Mouse (Mus musculus) forebrain, embryonic 15.5 days (tissue): Measurements from ENCODE around the gene Astn1. TPM values are rescaled to one million over a fixed set of nuclear protein-coding genes. Genes with fewer than 3 reads are reported as not detected.

Experiments
- ATAC-seq: fragments of 200-750 bp; cut with Nextera tagmentation; replicated peaks from 2 replicates; pipeline ENCODE4 v1.8.0; 2017; ENCODE audit warnings: mild to moderate bottlenecking, moderate TSS enrichment, moderate library complexity
- H3K27ac ChIP-seq: fragments of 300-500 bp; sonication (generic); replicated peaks from 2 replicates; pipeline ENCODE4 v1.5.1; 2015; ENCODE audit warnings: mild to moderate bottlenecking, inconsistent platforms
- H3K27me3 ChIP-seq: fragments of 300-500 bp; sonication (generic); 2 replicates; pipeline ENCODE4 v1.6.1; 2015; ENCODE audit warnings: inconsistent platforms
- H3K36me3 ChIP-seq: fragments of 300-500 bp; sonication (generic); 2 replicates; pipeline ENCODE4 v1.6.1; 2015; ENCODE audit warnings: mild to moderate bottlenecking, inconsistent platforms
- H3K4me1 ChIP-seq: fragments of 300-500 bp; sonication (generic); 2 replicates; pipeline ENCODE4 v1.6.1; 2015; ENCODE audit warnings: inconsistent platforms
- H3K4me2 ChIP-seq: fragments of 300-500 bp; sonication (generic); replicated peaks from 2 replicates; pipeline ENCODE4 v1.6.1; 2015; ENCODE audit warnings: mild to moderate bottlenecking, inconsistent platforms
- H3K4me3 ChIP-seq: fragments of 300-500 bp; sonication (generic); 2 replicates; pipeline ENCODE4 v1.5.1; 2015; ENCODE audit warnings: mild to moderate bottlenecking, inconsistent platforms
- H3K9ac ChIP-seq: fragments of 300-500 bp; sonication (generic); replicated peaks from 2 replicates; pipeline ENCODE4 v1.6.1; 2015; ENCODE audit warnings: mild to moderate bottlenecking, inconsistent platforms
- H3K9me3 ChIP-seq: fragments of 300-500 bp; sonication (generic); 2 replicates; pipeline ENCODE4 v1.6.1; 2016; ENCODE audit warnings: inconsistent platforms
- WGBS: fragments of 180-500 bp; shearing (Covaris S2); methylation state at CpG from one replicate; pipeline ENCODE4 v1.1.7; 2015; ENCODE audit warnings: mixed read lengths; 5-methylcytosine and 5-hydroxymethylcytosine counted together
- polyA plus RNA-seq: library from polyadenylated mRNA; unstranded; fragments of >200 nt; fragmentation: Nextera tagmentation; extraction: Ambion mirVana; gene quantifications from 2 replicates; pipeline ENCODE4 v1.2.1, GENCODE M21; 2015

Astn1 gene
- 34.5 and 35.2 TPM in 2 replicates for polyA plus RNA-seq

DNA sequence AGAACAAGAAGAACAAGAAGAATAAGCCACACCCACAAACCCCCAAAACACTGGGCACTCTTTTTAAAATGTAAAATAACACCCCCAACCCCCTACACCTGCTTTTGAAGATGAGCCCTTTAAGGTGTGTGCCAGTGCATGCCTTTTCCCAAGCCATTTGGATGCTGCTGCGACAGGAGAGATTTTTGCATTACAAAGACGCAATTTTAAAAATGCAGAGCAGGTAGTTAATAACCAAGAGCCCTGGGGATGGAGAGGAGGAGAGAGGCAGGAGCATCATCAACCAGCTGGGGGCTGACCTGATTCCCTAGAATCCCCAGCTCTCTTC lies at the start of gene Astn1:
Astn1 (plus strand) TSS at position 310 of the 328 bp plus-strand sequence.
- no peaks in the 10 kb centered on the region for H3K27me3 ChIP-seq
- H3K4me1 ChIP-seq, result peaks cover 42% of the 10 kb centered on the region
- H3K4me3 ChIP-seq, result peak within 1 kb of the TSS; percentile 84
- WGBS, result 2% methylated on average over 2 of the region's 2 CpGs
- peak within 1 kb of the TSS; percentile 97 for H3K27ac ChIP-seq
- peak within 1 kb of the TSS; percentile 99 for H3K9ac ChIP-seq
- no peaks in the 10 kb centered on the region for H3K9me3 ChIP-seq
- ATAC-seq, result no peak
- no peaks in the 10 kb centered on the region for H3K36me3 ChIP-seq
- H3K4me2 ChIP-seq, result peak within 1 kb of the TSS; percentile 79

GRCm38 (mm10) chr1:158323325-158323724 lies 38.7 kb upstream of the Astn1 start:
- WGBS, result 65% methylated on average over 6 of the region's 6 CpGs

DNA sequence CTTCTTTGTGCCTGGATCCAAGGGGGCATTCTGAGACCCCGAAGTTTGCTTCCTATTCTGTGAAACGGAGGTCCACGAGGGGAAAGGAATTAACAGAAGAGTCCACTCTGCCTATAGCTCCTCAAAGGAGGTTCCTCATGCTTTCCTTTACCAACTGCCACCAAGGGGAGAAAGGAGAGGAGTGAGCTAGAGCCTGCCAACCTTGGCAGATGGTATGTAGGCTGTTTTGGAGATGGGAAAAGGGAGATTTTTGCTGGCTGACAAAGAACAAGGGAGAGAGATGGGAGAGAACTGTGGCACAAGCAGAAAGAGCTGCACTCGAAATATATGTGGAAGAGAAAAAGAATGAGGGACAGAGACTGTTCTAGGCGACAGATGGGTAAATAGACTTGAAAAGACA lies 33.9 kb upstream of the Astn1 start:
- H3K4me2 ChIP-seq, result no peak overlapping the region
- no peaks in the 10 kb centered on the region for H3K9me3 ChIP-seq
- no peaks in the 10 kb centered on the region for H3K36me3 ChIP-seq
- ATAC-seq, result no peak
- no peaks in the 10 kb centered on the region for H3K27me3 ChIP-seq
- no peak overlapping the region for H3K27ac ChIP-seq
- WGBS, result 77% methylated on average over 5 of the region's 5 CpGs
- H3K4me1 ChIP-seq, result peaks cover 11% of the 10 kb centered on the region; the same call in 1 of the 2 replicates
- no peak overlapping the region for H3K4me3 ChIP-seq
- no peak overlapping the region for H3K9ac ChIP-seq

More at GRCm38 (mm10) chr1:158323325-158323724, 38.7 kb upstream of the Astn1 start:
- peak overlapping the region; percentile 9; the same call in 1 of the 2 replicates for H3K27ac ChIP-seq
- H3K9me3 ChIP-seq, result no peaks in the 10 kb centered on the region
- H3K4me3 ChIP-seq, result no peak overlapping the region
- H3K36me3 ChIP-seq, result no peaks in the 10 kb centered on the region
- 0 out of 2 replicates have a peak, but pooled peaks have one; percentile 16 for ATAC-seq
- H3K9ac ChIP-seq, result no peak overlapping the region
- H3K4me1 ChIP-seq, result peaks cover 8% of the 10 kb centered on the region; the same call in 1 of the 2 replicates
- H3K4me2 ChIP-seq, result no peak overlapping the region
- H3K27me3 ChIP-seq, result no peaks in the 10 kb centered on the region

GRCm38 (mm10) chr1:158328839-158329238 lies 33.2 kb upstream of the Astn1 start:
- no peaks in the 10 kb centered on the region for H3K27me3 ChIP-seq
- WGBS, result 38% methylated on average over 2 of the region's 2 CpGs
- no peak overlapping the region for H3K4me3 ChIP-seq
- H3K36me3 ChIP-seq, result no peaks in the 10 kb centered on the region
- no peak overlapping the region for H3K9ac ChIP-seq
- no peak overlapping the region for H3K27ac ChIP-seq
- no peaks in the 10 kb centered on the region for H3K9me3 ChIP-seq
- no peak overlapping the region for H3K4me2 ChIP-seq
- 0 out of 2 replicates have a peak, but pooled peaks cover 5% of the 10 kb centered on the region for H3K4me1 ChIP-seq
- no peak for ATAC-seq

GRCm38 (mm10) chr1:158343243-158343714 lies 18.8 kb upstream of the Astn1 start:
- H3K9ac ChIP-seq, result no peak overlapping the region
- H3K27me3 ChIP-seq, result no peaks in the 10 kb centered on the region
- 27% methylated on average over 6 of the region's 6 CpGs for WGBS
- no peak overlapping the region for H3K4me3 ChIP-seq
- no peaks in the 10 kb centered on the region for H3K36me3 ChIP-seq
- peaks cover 3% of the 10 kb centered on the region; the same call in 1 of the 2 replicates for H3K4me1 ChIP-seq
- H3K4me2 ChIP-seq, result no peak overlapping the region
- no peak overlapping the region for H3K27ac ChIP-seq
- ATAC-seq, result peak; percentile 70
- H3K9me3 ChIP-seq, result no peaks in the 10 kb centered on the region

DNA sequence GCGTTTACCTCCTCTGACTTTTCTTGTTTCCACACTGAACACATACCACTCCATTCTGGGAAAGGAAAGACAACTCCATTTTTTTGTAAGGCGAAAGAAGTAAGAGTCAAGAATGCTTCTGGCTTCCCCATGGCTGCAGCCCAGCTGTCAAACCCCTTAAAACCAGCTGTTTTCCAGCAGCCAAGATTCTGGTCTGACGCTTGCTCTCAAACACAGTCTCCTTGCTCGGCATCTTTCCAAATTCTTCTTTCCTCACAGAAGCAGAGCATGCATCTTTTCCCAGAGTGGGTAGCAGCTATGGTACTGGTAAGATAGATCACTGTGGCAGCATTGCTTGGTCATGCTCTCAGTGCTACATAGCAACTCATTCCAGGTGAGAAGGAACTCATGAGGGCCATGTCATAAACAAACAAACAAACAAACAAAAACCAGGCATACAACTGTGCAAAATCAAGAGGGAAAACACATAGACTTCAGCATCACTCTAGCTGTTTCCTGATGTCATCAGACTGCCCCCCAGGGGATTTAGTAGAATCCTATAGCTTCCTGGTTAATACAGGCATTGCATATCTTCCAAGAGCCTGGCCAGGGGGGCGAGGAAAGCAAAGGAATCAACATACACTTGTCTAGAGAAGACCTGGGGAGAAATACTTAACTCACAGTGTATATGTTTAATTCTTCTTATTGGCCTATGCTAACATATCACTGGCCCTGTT lies 8.3 kb upstream of the Astn1 start:
- no peaks in the 10 kb centered on the region for H3K27me3 ChIP-seq
- no peak for ATAC-seq
- H3K4me1 ChIP-seq, result peaks cover 41% of the 10 kb centered on the region
- no peak overlapping the region for H3K27ac ChIP-seq
- no peaks in the 10 kb centered on the region for H3K36me3 ChIP-seq
- H3K4me2 ChIP-seq, result peak overlapping the region; percentile 80
- 78% methylated on average over 5 of the region's 5 CpGs for WGBS
- H3K4me3 ChIP-seq, result peak overlapping the region; percentile 65
- H3K9me3 ChIP-seq, result no peaks in the 10 kb centered on the region
- peak overlapping the region; percentile 60 for H3K9ac ChIP-seq

GRCm38 (mm10) chr1:158355177-158356050 lies 6.7 kb upstream of the Astn1 start:
- H3K36me3 ChIP-seq, result no peaks in the 10 kb centered on the region
- H3K4me2 ChIP-seq, result peak overlapping the region; percentile 80
- 7% methylated on average over 28 of the region's 28 CpGs for WGBS
- peak overlapping the region; percentile 74 for H3K27ac ChIP-seq
- H3K9me3 ChIP-seq, result no peaks in the 10 kb centered on the region
- H3K4me3 ChIP-seq, result peak overlapping the region; percentile 65
- no peaks in the 10 kb centered on the region for H3K27me3 ChIP-seq
- peaks cover 41% of the 10 kb centered on the region for H3K4me1 ChIP-seq
- peak overlapping the region; percentile 60 for H3K9ac ChIP-seq
- peak; percentile 55 for ATAC-seq

- peak within 1 kb of the TSS; percentile 74 for H3K27ac ChIP-seq
- H3K9me3 ChIP-seq, result no peaks in the 10 kb centered on the region
- peaks cover 41% of the 10 kb centered on the region for H3K4me1 ChIP-seq
- no peaks in the 10 kb centered on the region for H3K36me3 ChIP-seq
- peak within 1 kb of the TSS; percentile 65 for H3K4me3 ChIP-seq
- peak within 1 kb of the TSS; percentile 80 for H3K4me2 ChIP-seq
- 0% methylated on average over 30 of the region's 30 CpGs for WGBS
- no peaks in the 10 kb centered on the region for H3K27me3 ChIP-seq
- peak within 1 kb of the TSS; percentile 60 for H3K9ac ChIP-seq
- peak; percentile 99 for ATAC-seq
These were observed 6.0 kb upstream of the Astn1 start, which contains the start of gene Brinp2 for GRCm38 (mm10) chr1:158356051-158356461. Brinp2 (minus strand) TSS chr1:158356326.

GRCm38 (mm10) chr1:158362292-158363101 lies 424 bp downstream of the Astn1 start:
- H3K4me1 ChIP-seq, result peaks cover 39% of the 10 kb centered on the region
- WGBS, result under 1% methylated on average over 36 of the region's 37 CpGs
- H3K36me3 ChIP-seq, result no peaks in the 10 kb centered on the region
- H3K9ac ChIP-seq, result peak overlapping the region; percentile 99
- H3K27me3 ChIP-seq, result no peaks in the 10 kb centered on the region
- peak; percentile 84 for ATAC-seq
- H3K27ac ChIP-seq, result peak overlapping the region; percentile 97
- H3K4me3 ChIP-seq, result peak overlapping the region; percentile 84
- H3K4me2 ChIP-seq, result peak overlapping the region; percentile 79
- no peaks in the 10 kb centered on the region for H3K9me3 ChIP-seq

DNA sequence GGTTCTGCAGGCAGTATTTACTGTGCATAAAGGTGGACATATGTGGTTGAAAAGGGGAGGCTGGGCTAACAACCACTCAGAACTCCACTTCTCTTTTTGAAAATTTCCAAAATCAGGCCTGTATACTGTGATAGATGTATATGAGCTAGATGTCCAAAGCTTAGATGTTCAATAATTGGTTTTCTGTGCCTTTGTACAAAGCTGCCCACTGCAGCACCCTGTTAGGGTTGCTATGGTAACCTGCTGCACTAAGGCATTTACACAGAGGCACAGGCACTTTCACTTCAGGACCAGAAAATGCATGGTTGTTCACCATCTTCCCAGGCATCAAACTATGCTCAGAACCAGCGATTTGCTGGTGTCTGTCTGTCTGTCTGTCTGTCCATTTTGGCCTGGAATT lies 2.4 kb downstream of the Astn1 start:
- H3K4me2 ChIP-seq, result peak overlapping the region; percentile 79
- peak overlapping the region; percentile 99; the same call in 1 of the 2 replicates for H3K9ac ChIP-seq
- H3K4me1 ChIP-seq, result peaks cover 39% of the 10 kb centered on the region
- H3K36me3 ChIP-seq, result no peaks in the 10 kb centered on the region
- peak overlapping the region; percentile 84 for H3K4me3 ChIP-seq
- peak overlapping the region; percentile 97; the same call in 1 of the 2 replicates for H3K27ac ChIP-seq
- H3K9me3 ChIP-seq, result no peaks in the 10 kb centered on the region
- peak; percentile 70 for ATAC-seq
- no peaks in the 10 kb centered on the region for H3K27me3 ChIP-seq
- WGBS, result 2% methylated on average over 1 of the region's 1 CpGs

GRCm38 (mm10) chr1:158382277-158382676 lies 20.2 kb downstream of the Astn1 start:
- WGBS, result 88% methylated on average over 6 of the region's 6 CpGs
- H3K36me3 ChIP-seq, result peaks cover 14% of the 10 kb centered on the region; the same call in 1 of the 2 replicates
- no peaks in the 10 kb centered on the region for H3K27me3 ChIP-seq
- H3K4me2 ChIP-seq, result no peak overlapping the region
- ATAC-seq, result no peak
- no peak overlapping the region for H3K4me3 ChIP-seq
- H3K4me1 ChIP-seq, result peaks cover 11% of the 10 kb centered on the region; the same call in 1 of the 2 replicates
- H3K27ac ChIP-seq, result no peak overlapping the region
- H3K9ac ChIP-seq, result no peak overlapping the region
- H3K9me3 ChIP-seq, result no peaks in the 10 kb centered on the region
